Mouse (Mus musculus): ENCODE results near the gene Rnh1. TPM values are rescaled to one million over a fixed set of nuclear protein-coding genes. Genes with fewer than 3 reads are reported as not detected.

The Rnh1 gene
- total and polyA plus RNA-seq, 3 experiments: 12.6 to 40.6 (median 16.3) TPM

DNA sequence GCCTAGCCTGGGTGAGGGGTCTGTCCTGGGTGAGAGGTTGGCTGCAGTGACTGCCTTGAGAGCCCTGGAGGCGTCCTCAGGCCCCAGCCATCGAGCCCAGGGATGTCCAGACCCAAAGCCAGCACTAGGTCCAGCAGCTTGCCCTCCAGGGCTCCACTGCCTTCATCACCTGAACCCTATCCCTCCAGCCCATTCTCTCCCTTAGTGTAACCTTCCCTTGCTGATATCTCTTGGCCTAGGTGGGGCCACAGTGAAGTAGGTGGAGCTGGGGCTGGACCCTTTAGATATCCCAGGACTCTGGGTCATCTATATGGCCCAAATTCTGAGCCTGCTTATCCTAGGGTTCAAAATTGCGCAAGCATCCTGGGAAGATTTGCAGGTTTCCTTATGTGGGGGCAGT is 36.9 kb upstream of the Rnh1 start:
- H3K4me1 ChIP-seq (ENCODE audit: insufficient read depth, low read depth, low read length): peaks cover 10% of the 10 kb centered on the region; the same call in 1 of the 2 replicates
- H3K4me3 ChIP-seq (ENCODE audit: low read depth, low read length): no peak overlapping the region
- H3K36me3 ChIP-seq (replicated peaks): no peaks in the 10 kb centered on the region
- DNase-seq (ENCODE audit: low spot score): no peak
- peaks cover 86% of the 10 kb centered on the region for H3K27me3 ChIP-seq (ENCODE audit: insufficient read depth, low read length)
- TF ChIP-seq GATA1 (IDR thresholded peaks at IDR 0.05; ENCODE audit: borderline replicate concordance, low read length): no peak
- TF ChIP-seq TAL1 (conservative IDR thresholded peaks at IDR 0.05; ENCODE audit: low read depth, low read length): no peak
- TF ChIP-seq CTCF (IDR thresholded peaks at IDR 0.05; ENCODE audit: low read depth, low read length): no peak
- no peak for TF ChIP-seq GATA2 (IDR thresholded peaks at IDR 0.05; ENCODE audit: borderline replicate concordance, low read depth, low read length)
- no peak for TF ChIP-seq POLR2AphosphoS5 (IDR thresholded peaks at IDR 0.05; ENCODE audit: insufficient replicate concordance, low read depth, low read length)
- no peaks in the 10 kb centered on the region for H3K9me3 ChIP-seq (replicated peaks)
- ATAC-seq (ENCODE audit: extremely low read depth, insufficient number of reproducible peaks, low FRiP score, poor library complexity, severe bottlenecking): no peak

DNA sequence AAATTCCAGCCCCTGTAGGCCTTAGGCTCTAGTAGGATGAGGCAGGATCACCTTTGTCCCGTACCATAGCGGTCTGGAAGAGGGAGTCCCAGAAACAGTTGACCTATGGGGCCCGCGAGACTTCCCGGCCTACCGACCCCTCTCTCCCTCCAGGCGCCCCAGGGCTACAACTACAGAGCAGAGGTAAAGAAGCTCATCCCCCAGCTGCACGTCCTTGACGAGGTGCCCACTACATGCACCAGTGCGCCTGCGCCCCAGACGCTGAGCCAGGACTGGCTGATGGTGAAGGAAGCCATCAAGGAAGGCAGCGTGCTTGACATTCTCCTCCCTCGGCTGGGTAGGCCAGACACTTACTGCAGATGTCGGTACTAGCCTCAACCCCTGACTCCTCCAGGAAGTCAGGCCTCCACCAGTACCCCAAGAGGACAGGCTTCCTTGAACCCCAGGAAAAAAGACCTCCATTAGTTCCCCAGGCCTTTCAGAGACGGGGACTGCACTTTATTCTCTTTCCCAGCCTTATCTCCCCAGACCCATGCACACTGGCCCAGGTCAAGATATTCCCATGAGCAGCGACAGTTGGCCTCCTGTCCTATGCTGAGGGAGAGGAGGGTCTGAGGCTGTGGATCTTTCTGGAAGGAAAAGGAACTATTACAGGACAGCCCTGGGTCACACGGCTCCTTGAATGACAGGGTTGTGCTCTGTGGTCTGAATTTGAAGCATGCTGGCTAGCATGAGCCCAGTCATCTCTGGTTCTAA is 33.7 kb upstream of the Rnh1 start:
- ATAC-seq (ENCODE audit: extremely low read depth, insufficient number of reproducible peaks, low FRiP score, poor library complexity, severe bottlenecking): no peak
- no peaks in the 10 kb centered on the region for H3K36me3 ChIP-seq (replicated peaks)
- no peaks in the 10 kb centered on the region for H3K9me3 ChIP-seq (replicated peaks)
- H3K4me1 ChIP-seq (ENCODE audit: insufficient read depth, low read depth, low read length): no peaks in the 10 kb centered on the region
- peaks cover 64% of the 10 kb centered on the region for H3K27me3 ChIP-seq (ENCODE audit: insufficient read depth, low read length)
- no peak overlapping the region for H3K4me3 ChIP-seq (ENCODE audit: low read depth, low read length)
- no peak for TF ChIP-seq GATA1 (IDR thresholded peaks at IDR 0.05; ENCODE audit: borderline replicate concordance, low read length)
- TF ChIP-seq CTCF (IDR thresholded peaks at IDR 0.05; ENCODE audit: low read depth, low read length): no peak
- DNase-seq (ENCODE audit: low spot score): no peak

DNA sequence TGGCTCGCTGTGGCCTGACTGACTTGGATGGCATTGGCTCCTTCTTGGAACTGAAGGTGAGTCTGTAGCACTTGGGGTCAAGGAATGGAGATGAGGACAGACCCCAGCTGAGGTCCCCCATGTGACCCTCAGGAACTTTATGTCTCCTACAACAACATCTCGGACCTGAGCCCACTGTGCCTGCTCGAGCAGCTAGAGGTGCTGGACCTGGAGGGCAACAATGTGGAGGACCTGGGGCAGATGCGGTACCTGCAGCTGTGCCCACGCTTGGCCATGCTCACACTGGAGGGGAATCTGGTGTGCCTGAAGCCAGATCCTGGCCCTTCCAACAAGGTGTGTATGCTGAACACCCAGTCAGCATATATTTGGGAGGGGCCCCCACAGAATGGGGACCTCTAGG is 32.8 kb upstream of the Rnh1 start:
- Histone ChIP-seq H3K27me3 (ENCODE audit: insufficient read depth, low read length) (peaks cover 55% of the 10 kb centered on the region), H3K36me3 (replicated peaks) (no peaks in the 10 kb centered on the region), H3K4me1 (ENCODE audit: insufficient read depth, low read depth, low read length) (no peaks in the 10 kb centered on the region), H3K9me3 (replicated peaks) (no peaks in the 10 kb centered on the region), H3K4me3 (ENCODE audit: low read depth, low read length) (no peak overlapping the region)
- no peak for TF ChIP-seq GATA2 (IDR thresholded peaks at IDR 0.05; ENCODE audit: borderline replicate concordance, low read depth, low read length)
- no peak for TF ChIP-seq POLR2AphosphoS5 (IDR thresholded peaks at IDR 0.05; ENCODE audit: insufficient replicate concordance, low read depth, low read length)
- no peak for TF ChIP-seq GATA1 (IDR thresholded peaks at IDR 0.05; ENCODE audit: borderline replicate concordance, low read length)
- no peak for TF ChIP-seq TAL1 (conservative IDR thresholded peaks at IDR 0.05; ENCODE audit: low read depth, low read length)
- TF ChIP-seq CTCF (IDR thresholded peaks at IDR 0.05; ENCODE audit: low read depth, low read length): no peak
- ATAC-seq (ENCODE audit: extremely low read depth, insufficient number of reproducible peaks, low FRiP score, poor library complexity, severe bottlenecking) (no peak), DNase-seq (ENCODE audit: low spot score) (no peak)

DNA sequence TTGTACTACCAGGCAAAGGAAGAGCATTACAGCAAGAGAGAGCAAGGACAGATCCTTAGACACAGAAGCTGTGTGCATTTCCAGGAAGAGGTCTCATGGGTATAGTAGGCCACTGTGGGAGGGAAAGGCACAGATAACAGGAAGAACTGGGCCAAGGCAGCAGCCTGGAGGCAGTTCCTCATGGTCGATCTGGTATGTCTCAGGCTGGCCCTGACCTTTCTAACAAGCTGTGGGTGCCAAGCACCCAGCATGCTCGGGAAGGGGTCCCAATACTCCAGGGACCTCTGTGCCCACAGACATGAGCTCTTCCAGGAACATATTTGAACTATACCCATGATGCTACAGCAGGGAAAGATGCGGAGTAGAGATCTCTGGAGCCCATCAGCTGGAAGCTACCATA is 31.9 kb upstream of the Rnh1 start:
- Histone ChIP-seq H3K36me3 (replicated peaks) (no peaks in the 10 kb centered on the region), H3K27me3 (ENCODE audit: insufficient read depth, low read length) (peaks cover 47% of the 10 kb centered on the region), H3K9me3 (replicated peaks) (no peaks in the 10 kb centered on the region), H3K4me1 (ENCODE audit: insufficient read depth, low read depth, low read length) (no peaks in the 10 kb centered on the region), H3K4me3 (ENCODE audit: low read depth, low read length) (no peak overlapping the region)
- DNase-seq (ENCODE audit: low spot score) (no peak), ATAC-seq (ENCODE audit: extremely low read depth, insufficient number of reproducible peaks, low FRiP score, poor library complexity, severe bottlenecking) (no peak)
- TF ChIP-seq TAL1 (conservative IDR thresholded peaks at IDR 0.05; ENCODE audit: low read depth, low read length): no peak
- no peak for TF ChIP-seq POLR2AphosphoS5 (IDR thresholded peaks at IDR 0.05; ENCODE audit: insufficient replicate concordance, low read depth, low read length)
- TF ChIP-seq GATA1 (IDR thresholded peaks at IDR 0.05; ENCODE audit: borderline replicate concordance, low read length): no peak
- TF ChIP-seq GATA2 (IDR thresholded peaks at IDR 0.05; ENCODE audit: borderline replicate concordance, low read depth, low read length): no peak
- no peak for TF ChIP-seq CTCF (IDR thresholded peaks at IDR 0.05; ENCODE audit: low read depth, low read length)

DNA sequence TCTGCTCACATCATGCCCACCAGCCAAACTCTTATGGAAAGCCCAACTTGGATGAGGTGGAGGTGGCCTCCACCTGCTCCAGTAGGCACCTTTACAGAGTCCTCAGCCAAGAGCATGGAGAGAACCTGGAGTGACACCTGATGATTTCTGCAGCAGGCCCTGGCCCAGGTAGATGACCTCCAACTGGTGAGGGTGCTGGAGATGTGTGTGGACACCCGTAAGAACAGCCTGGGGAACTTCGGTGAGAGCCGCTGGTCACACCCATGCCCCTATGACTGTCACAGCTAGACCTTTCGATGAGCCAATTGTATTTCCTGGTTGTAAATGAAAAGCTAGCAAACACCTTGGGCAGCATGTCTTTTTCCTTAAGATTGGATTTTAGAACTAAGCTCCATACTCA is 25.5 kb upstream of the Rnh1 start:
- DNase-seq (ENCODE audit: low spot score) (no peak), ATAC-seq (ENCODE audit: extremely low read depth, insufficient number of reproducible peaks, low FRiP score, poor library complexity, severe bottlenecking) (no peak)
- H3K4me1 ChIP-seq (ENCODE audit: insufficient read depth, low read depth, low read length): peaks cover 27% of the 10 kb centered on the region
- no peak overlapping the region for H3K4me3 ChIP-seq (ENCODE audit: low read depth, low read length)
- no peak for TF ChIP-seq POLR2AphosphoS5 (IDR thresholded peaks at IDR 0.05; ENCODE audit: insufficient replicate concordance, low read depth, low read length)
- no peak for TF ChIP-seq GATA1 (IDR thresholded peaks at IDR 0.05; ENCODE audit: borderline replicate concordance, low read length)
- no peak for TF ChIP-seq TAL1 (conservative IDR thresholded peaks at IDR 0.05; ENCODE audit: low read depth, low read length)
- no peak for TF ChIP-seq GATA2 (IDR thresholded peaks at IDR 0.05; ENCODE audit: borderline replicate concordance, low read depth, low read length)
- no peak for TF ChIP-seq CTCF (IDR thresholded peaks at IDR 0.05; ENCODE audit: low read depth, low read length)
- H3K27me3 ChIP-seq (ENCODE audit: insufficient read depth, low read length): peaks cover 2% of the 10 kb centered on the region; the same call in 1 of the 2 replicates
- H3K36me3 ChIP-seq (replicated peaks): peaks cover 8% of the 10 kb centered on the region
- H3K9me3 ChIP-seq (replicated peaks): no peaks in the 10 kb centered on the region

DNA sequence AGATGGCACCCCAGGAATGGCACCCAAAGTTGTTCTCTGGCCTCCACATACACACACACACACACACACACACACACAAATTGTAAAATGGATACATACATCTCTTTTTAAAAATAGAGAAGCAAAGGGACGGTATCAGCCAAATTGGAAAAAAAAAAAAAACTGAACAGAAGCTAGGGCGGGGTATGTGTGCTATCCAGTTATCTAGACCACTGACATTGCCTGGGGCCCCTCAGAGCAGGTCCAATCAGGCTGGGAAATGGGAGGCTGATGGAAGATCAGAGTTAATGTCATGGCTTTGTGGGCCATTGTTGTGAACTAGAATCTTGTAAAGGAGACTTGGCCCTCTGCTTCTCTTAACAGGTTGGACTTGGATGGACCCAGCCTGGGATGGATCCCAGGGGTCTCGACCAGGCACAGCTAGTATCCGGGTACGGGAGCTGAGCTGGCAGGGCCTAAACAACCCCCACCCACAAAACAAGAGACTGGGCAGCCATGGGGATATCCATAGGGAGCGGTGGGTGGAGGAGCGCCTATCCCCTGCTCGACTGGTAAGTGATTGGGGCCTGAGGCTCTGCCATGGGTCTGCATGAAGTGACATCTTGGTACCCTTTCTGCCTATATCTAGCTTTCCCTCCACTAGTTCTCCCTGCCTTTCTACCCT is 24.1 kb upstream of the Rnh1 start:
- H3K36me3 ChIP-seq (replicated peaks): peaks cover 19% of the 10 kb centered on the region
- peaks cover 41% of the 10 kb centered on the region for H3K4me1 ChIP-seq (ENCODE audit: insufficient read depth, low read depth, low read length)
- TF ChIP-seq POLR2AphosphoS5 (IDR thresholded peaks at IDR 0.05; ENCODE audit: insufficient replicate concordance, low read depth, low read length) (no peak), TAL1 (conservative IDR thresholded peaks at IDR 0.05; ENCODE audit: low read depth, low read length) (no peak), GATA1 (IDR thresholded peaks at IDR 0.05; ENCODE audit: borderline replicate concordance, low read length) (no peak), CTCF (IDR thresholded peaks at IDR 0.05; ENCODE audit: low read depth, low read length) (no peak), GATA2 (IDR thresholded peaks at IDR 0.05; ENCODE audit: borderline replicate concordance, low read depth, low read length) (no peak)
- no peak for DNase-seq (ENCODE audit: low spot score)
- no peak for ATAC-seq (ENCODE audit: extremely low read depth, insufficient number of reproducible peaks, low FRiP score, poor library complexity, severe bottlenecking)
- H3K9me3 ChIP-seq (replicated peaks): no peaks in the 10 kb centered on the region
- H3K4me3 ChIP-seq (ENCODE audit: low read depth, low read length): no peak overlapping the region
- H3K27me3 ChIP-seq (ENCODE audit: insufficient read depth, low read length): peaks cover 2% of the 10 kb centered on the region; the same call in 1 of the 2 replicates
